Mouse (Mus musculus) liver, embryonic 11.5 days (tissue): ENCODE data around the gene Arxes1. TPM values are rescaled to one million over a fixed set of nuclear protein-coding genes. Genes with fewer than 3 reads are reported as not detected.
A peak's percentile ranks its signal among the peaks of the same experiment; 100 is the strongest.
"Not testable (repeated sequence)": the region's sequence is repeated elsewhere in the genome, so short reads cannot be mapped to it uniquely, and the experiment has no call there.

Experiments
- ATAC-seq: fragments of 200-750 bp; cut with Nextera tagmentation; replicated peaks from 2 replicates; pipeline ENCODE4 v1.8.0; 2017; ENCODE audit warnings: moderate number of reproducible peaks, mild to moderate bottlenecking, moderate TSS enrichment, moderate library complexity; ENCODE audit not compliant: low FRiP score
- DNase-seq: peaks from one replicate; pipeline ENCODE4 v3.0.0-alpha.2; 2017; ENCODE audit warnings: low spot score
- H3K27ac ChIP-seq: fragments of 300-500 bp; sonication (generic); 2 replicates; pipeline ENCODE4 v1.5.1; 2014; ENCODE audit warnings: mild to moderate bottlenecking, low read depth, low read length, control low read depth
- H3K27me3 ChIP-seq: fragments of 300-500 bp; sonication (generic); replicated peaks from 2 replicates; pipeline ENCODE4 v1.6.1; 2014; ENCODE audit warnings: low read length, mixed read lengths; ENCODE audit not compliant: control insufficient read depth, insufficient read depth
- H3K36me3 ChIP-seq: fragments of 300-500 bp; sonication (generic); 2 replicates; pipeline ENCODE4 v1.6.1; 2014; ENCODE audit warnings: mild to moderate bottlenecking, low read length, moderate library complexity, mixed read lengths; ENCODE audit not compliant: control insufficient read depth, insufficient read depth
- H3K4me1 ChIP-seq: fragments of 300-500 bp; sonication (generic); replicated peaks from 2 replicates; pipeline ENCODE4 v1.6.1; 2014; ENCODE audit warnings: low read length, mixed read lengths; ENCODE audit not compliant: control insufficient read depth, insufficient read depth
- H3K4me2 ChIP-seq: fragments of 300-500 bp; sonication (generic); 2 replicates; pipeline ENCODE4 v1.6.1; 2014; ENCODE audit warnings: mild to moderate bottlenecking, control low read depth, moderate library complexity
- H3K4me3 ChIP-seq: fragments of 300-500 bp; sonication (generic); 2 replicates; pipeline ENCODE4 v1.5.1; 2014; ENCODE audit warnings: low read depth, low read length, control low read depth
- H3K9ac ChIP-seq: fragments of 300-500 bp; sonication (generic); 2 replicates; pipeline ENCODE4 v1.6.1; 2014; ENCODE audit warnings: low read depth, low read length, control low read depth
- H3K9me3 ChIP-seq: fragments of 300-500 bp; sonication (generic); 2 replicates; pipeline ENCODE4 v1.6.1; 2016; ENCODE audit warnings: low read length, inconsistent platforms, mixed read lengths; ENCODE audit not compliant: control insufficient read depth
- WGBS: fragments of 180-500 bp; shearing (Covaris S2); extraction: QIAGEN DNeasy Blood & Tissue Kit; methylation state at CpG from one replicate; pipeline ENCODE4 v1.1.7; 2014; 5-methylcytosine and 5-hydroxymethylcytosine counted together
- polyA plus RNA-seq: library from polyadenylated mRNA; unstranded; fragments of >200 nt; fragmentation: Nextera tagmentation; extraction: Ambion mirVana; gene quantifications from 2 replicates; pipeline ENCODE4 v1.2.1, GENCODE M21; 2014

Gene Arxes1
- polyA plus RNA-seq, 1 experiment from 2014 or later, result 32.8 TPM

DNA sequence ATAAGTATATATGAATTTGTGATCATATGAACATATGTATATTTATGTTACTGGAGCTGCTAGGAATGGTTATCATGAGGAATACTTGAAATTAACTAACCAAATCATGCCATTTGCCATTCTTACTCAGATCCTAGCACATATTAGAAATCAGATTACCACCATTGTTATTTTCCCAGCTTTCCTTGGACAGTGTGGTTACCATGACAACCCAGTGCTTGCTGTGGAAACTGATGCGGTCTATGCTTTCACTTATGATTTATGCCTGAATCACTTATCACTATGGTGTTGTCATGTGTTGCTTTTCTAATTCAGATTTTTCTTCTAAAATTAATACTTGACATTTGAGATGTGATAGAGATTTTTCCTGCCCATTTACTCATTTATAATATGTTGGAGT is 2.8 kb upstream of the Arxes1 start:
- H3K4me2 ChIP-seq, result no peak overlapping the region
- no peaks in the 10 kb centered on the region for H3K9me3 ChIP-seq
- H3K4me3 ChIP-seq, result no peak overlapping the region
- no peaks in the 10 kb centered on the region for H3K4me1 ChIP-seq
- ATAC-seq, result no peak
- no peaks in the 10 kb centered on the region for H3K36me3 ChIP-seq
- H3K27ac ChIP-seq, result no peak overlapping the region
- no peak overlapping the region for H3K9ac ChIP-seq
- DNase-seq, result no peak
- H3K27me3 ChIP-seq, result peaks cover 5% of the 10 kb centered on the region; the same call in 1 of the 2 replicates
- WGBS, result 89% methylated on average over 1 of the region's 1 CpGs

DNA sequence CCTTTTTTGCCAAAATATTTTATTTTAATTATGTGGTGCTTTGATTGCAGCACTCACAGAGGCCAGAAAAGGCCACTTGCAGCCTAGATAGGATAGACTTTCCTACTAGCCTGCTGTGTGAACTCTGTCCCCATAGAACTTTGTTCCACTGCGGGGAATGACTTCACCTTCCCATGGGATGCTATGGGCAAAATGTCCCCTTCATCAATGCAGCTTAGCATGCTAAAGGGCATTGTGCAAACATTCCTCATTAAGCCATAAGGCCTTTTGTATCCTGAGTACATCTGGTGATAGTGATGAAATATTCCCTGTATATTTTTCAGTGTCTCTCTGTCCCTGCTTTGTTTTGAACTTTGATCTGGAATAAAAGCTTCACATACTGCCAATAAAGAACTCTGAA is 10.6 kb downstream of the Arxes1 start:
- Histone ChIP-seq H3K9me3 (no peaks in the 10 kb centered on the region), H3K9ac (no peak overlapping the region), H3K4me3 (no peak overlapping the region), H3K27me3 (no peaks in the 10 kb centered on the region), H3K36me3 (no peaks in the 10 kb centered on the region), H3K4me2 (no peak overlapping the region), H3K4me1 (no peaks in the 10 kb centered on the region), H3K27ac (no peak overlapping the region)
- ATAC-seq, result no peak
- DNase-seq, result no peak
- 91% methylated on average over 1 of the region's 1 CpGs for WGBS

DNA sequence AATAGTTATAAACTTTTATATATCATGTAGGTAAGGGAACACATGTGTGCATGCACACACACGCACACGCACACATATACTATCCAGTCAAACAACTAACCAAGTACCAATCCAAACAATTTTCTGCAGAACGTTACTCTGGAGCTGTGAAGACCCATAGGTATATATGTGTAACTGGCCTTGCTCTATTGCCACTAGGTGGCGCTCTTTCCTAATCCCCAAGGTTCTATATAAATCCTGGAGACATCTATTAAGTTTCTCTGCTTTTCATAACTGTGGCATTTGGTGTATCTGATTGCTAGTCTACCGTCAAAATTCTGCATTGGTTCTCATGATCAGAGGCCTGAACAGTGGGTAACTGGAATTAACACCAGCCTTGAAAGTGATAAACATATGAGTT is 14.4 kb downstream of the Arxes1 start:
- Histone ChIP-seq H3K4me1 (no peaks in the 10 kb centered on the region), H3K9ac (no peak overlapping the region), H3K27ac (no peak overlapping the region), H3K36me3 (no peaks in the 10 kb centered on the region), H3K4me2 (no peak overlapping the region), H3K27me3 (no peaks in the 10 kb centered on the region), H3K9me3 (no peaks in the 10 kb centered on the region), H3K4me3 (no peak overlapping the region)
- DNase-seq (no peak), ATAC-seq (0 out of 2 replicates have a peak, but pooled peaks have one; percentile 49)
- 14% methylated on average over 5 of the region's 5 CpGs for WGBS

DNA sequence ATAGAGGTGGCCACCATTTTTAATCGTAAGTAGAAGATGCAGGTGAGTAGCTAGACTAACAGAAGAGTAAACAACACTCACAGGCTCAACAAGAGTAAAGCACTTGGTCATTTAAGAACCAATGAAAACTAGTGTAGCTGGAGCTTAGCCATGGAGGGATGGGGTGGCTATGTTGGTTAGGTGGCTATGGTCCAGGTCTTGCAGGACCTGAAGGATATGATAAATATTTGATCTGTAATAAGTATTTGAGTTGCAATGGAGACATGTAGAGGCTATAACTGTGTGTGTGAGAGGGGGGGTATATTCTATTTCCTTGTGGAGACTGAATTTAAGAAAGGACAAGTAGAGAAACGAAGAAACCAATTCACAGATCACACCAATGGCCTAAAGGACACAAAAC is 18.1 kb downstream of the Arxes1 start:
- no peak overlapping the region for H3K4me2 ChIP-seq
- WGBS, result 69% methylated on average over 2 of the region's 2 CpGs

DNA sequence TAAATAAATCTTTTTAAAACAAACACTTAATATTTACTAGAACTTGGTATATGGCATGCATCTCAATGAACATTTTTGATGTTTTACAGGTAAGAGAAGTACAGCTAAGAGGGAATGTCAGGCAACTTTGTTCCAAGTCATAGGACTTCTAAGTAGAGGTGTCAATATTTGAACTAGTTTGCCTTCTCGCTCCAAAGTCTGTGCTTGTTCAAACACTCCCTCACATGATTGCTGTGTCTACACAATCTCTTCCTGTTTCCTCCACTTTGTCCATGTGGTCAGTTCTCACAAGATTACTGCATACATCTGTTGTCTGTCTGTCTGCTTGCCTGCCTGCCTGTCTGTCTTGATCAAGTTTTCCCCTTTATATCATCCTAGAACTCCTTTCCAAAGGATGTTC is 27.5 kb downstream of the Arxes1 start:
- ATAC-seq, result no peak
- Histone ChIP-seq H3K36me3 (no peaks in the 10 kb centered on the region), H3K27ac (no peak overlapping the region), H3K4me3 (no peak overlapping the region), H3K9ac (no peak overlapping the region), H3K4me2 (no peak overlapping the region), H3K27me3 (no peaks in the 10 kb centered on the region), H3K9me3 (no peaks in the 10 kb centered on the region), H3K4me1 (no peaks in the 10 kb centered on the region)
- DNase-seq, result no peak
- WGBS, result 55% methylated on average over 1 of the region's 1 CpGs

More for the DNA sequence above, 18.1 kb downstream of the Arxes1 start:
- H3K27me3 ChIP-seq, result no peaks in the 10 kb centered on the region
- no peak overlapping the region for H3K9ac ChIP-seq
- no peaks in the 10 kb centered on the region for H3K4me1 ChIP-seq
- no peaks in the 10 kb centered on the region for H3K36me3 ChIP-seq
- H3K9me3 ChIP-seq, result no peaks in the 10 kb centered on the region
- ATAC-seq (no peak), DNase-seq (no peak)
- no peak overlapping the region for H3K4me3 ChIP-seq
- no peak overlapping the region for H3K27ac ChIP-seq

DNA sequence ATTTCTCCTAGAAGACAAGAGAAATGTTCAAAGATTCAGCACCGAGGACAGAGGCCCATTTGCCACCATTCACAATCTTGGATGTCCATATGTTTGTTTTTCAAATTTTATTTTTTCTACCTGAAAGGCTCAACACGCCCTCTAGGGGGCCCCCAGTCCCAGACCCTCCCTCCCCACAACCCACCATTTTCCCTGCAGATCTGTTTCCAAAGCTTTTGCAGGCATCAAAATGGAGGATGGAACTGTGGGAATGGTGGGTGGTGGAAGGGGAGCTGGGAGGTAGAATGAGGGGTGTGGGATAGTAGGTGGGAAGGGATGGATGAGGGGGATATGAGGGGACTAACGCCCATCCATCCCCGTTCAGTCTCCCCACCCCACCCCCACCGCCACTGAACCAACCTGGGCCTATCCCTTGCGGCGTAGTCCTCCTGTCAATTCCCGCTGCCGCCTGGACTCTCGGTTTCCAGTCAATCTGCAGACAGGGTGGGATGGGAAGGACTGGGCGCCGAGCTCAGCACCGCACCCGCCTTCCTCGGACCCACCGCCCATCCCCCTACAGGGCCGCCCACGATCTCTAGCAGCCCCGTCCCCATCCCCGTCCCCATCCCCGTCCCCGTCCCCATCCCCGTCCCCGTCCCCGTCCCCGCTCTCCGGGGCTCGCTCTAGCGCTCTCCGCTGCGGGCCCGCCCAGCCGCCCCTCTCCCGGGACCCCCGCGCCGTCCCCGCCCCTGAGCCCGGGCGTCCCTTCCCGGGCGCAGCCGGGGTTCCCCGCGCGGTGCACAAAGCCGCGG is 34.2 kb downstream of the Arxes1 start:
- H3K27me3 ChIP-seq, H3K9me3 ChIP-seq, H3K9ac ChIP-seq, H3K27ac ChIP-seq, H3K4me1 ChIP-seq, H3K36me3 ChIP-seq: not testable (repeated sequence)
- DNase-seq (peak; percentile 35), ATAC-seq (peak; percentile 32)
- H3K4me2 ChIP-seq, result peak overlapping the region; percentile 43
- 17% methylated on average over 19 of the region's 48 CpGs for WGBS
- peak overlapping the region; percentile 34 for H3K4me3 ChIP-seq

DNA sequence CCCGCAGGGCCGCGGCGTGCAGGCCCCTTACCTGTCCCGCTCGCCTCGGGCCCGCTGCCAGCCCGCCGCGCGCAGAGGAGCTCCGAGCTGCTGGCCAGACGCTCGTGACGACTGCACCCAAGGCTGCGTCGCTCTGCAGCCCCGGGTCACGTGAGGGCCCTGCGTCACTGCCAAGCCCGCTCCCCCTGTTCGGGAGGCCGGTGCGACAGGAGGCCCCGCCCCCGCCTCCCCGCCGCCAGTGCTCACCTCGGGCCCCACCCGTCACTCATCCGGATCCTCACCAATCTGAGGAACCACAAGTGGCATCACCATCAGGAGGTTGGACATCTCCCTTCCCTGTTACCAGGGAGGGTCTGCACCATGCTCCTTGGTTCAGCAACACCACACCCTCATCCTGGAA is 34.9 kb downstream of the Arxes1 start, which contains the start of gene Bex2:
TSS of gene Bex2 (minus strand) at position 217 of the 400 bp plus-strand sequence.
- H3K27me3 ChIP-seq, H3K9me3 ChIP-seq, H3K4me1 ChIP-seq, H3K36me3 ChIP-seq, H3K27ac ChIP-seq, H3K9ac ChIP-seq, DNase-seq: not testable (repeated sequence)
- no CpG with 5 or more reads among the region's 32 CpGs for WGBS
- peak; percentile 97 for ATAC-seq
- H3K4me3 ChIP-seq, result peak within 1 kb of the TSS; percentile 34
- peak within 1 kb of the TSS; percentile 43 for H3K4me2 ChIP-seq
